Mouse (Mus musculus): ENCODE measurements around the gene L2hgdh. TPM values are rescaled to one million over a fixed set of nuclear protein-coding genes. Genes with fewer than 3 reads are reported as not detected.

Gene L2hgdh
- polyA plus RNA-seq, 1 experiment from 2014 or later = 21.3 TPM

DNA sequence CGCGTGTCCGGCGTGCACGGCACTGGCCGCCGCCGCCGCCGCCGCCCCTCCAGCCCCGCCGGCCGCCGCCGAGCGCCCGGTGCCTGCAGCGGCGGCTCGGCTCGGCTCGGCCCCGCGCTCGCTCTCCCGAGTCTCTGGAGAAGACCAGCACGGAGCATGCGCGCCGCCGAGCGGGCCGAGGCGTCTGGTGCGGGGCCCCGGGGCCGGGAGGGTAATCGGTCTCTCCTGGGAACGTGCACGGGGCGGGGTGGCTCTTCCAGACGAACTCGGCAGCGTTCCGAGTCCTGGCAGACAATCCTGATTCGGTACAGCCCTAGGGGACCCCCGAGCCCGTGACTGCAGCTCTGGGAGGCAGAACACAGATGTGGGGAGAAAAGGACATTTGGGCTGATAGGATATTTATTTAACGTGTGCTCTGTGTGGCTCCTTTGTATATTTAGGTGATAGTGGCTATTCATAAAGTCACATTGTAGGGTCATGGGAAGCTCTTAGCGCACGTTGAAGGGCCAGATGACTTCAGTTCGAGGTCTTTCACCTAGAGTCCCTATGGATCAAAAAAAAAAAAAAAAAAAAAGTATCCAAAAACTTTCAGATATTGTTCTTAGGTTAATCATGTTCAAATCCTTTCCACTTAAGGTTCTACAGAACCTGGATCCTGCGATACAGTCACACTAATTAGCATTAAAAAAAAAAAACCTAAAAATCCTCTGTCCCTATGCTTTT lies 42.4 kb downstream of the L2hgdh start:
- no peaks in the 10 kb centered on the region for H3K27me3 ChIP-seq (replicated peaks; ENCODE audit: control insufficient read depth, insufficient read depth, low read length)
- ATAC-seq = peak; percentile 92
- H3K4me3 ChIP-seq (ENCODE audit: low read length) = peak overlapping the region; percentile 98
- peaks cover 11% of the 10 kb centered on the region for H3K4me1 ChIP-seq (ENCODE audit: control insufficient read depth, insufficient read depth, low read length)
- H3K36me3 ChIP-seq (ENCODE audit: control insufficient read depth, insufficient read depth, low read length) = no peaks in the 10 kb centered on the region
- H3K4me2 ChIP-seq (ENCODE audit: low read depth, low read length) = peak overlapping the region; percentile 77
- H3K27ac ChIP-seq (ENCODE audit: low read length) = peak overlapping the region; percentile 99
- H3K9ac ChIP-seq (ENCODE audit: low read depth, low read length) = peak overlapping the region; percentile 99
- no peaks in the 10 kb centered on the region for H3K9me3 ChIP-seq (ENCODE audit: control insufficient read depth, low read length)
- WGBS = 1% methylated on average over 47 of the region's 54 CpGs

DNA sequence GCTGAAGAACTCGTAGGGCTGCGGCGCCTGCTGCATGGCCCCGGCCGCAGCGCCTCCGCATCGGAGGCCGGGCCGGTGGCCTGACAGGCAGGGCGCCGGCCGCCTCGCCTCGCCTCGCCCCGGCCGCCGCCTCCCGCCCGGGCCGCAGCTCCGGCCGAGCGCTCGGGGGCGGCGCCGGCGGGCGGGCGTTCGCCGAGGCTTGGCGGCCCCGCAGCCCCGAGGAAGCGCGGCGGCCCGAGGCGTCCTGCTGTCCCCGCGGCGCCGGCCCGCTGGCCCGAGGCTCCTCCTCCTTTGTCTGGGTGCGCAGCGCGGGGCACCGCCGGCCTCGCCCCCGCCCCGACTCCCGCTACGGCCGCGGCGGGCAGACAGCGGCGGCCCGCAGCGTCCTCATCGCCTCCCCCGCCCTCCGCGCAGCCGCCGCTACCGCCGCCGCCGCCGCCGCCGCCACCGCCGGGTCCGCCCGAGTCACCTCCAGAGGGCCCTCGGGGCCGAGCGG lies 43.1 kb downstream of the L2hgdh start, which contains the start of gene Sos2:
Gene Sos2, minus strand, starts transcription at position 287 of the 496 bp plus-strand sequence.
- Histone ChIP-seq H3K4me2 (ENCODE audit: low read depth, low read length) (peak within 1 kb of the TSS; percentile 77), H3K9me3 (ENCODE audit: control insufficient read depth, low read length) (no peaks in the 10 kb centered on the region), H3K4me1 (ENCODE audit: control insufficient read depth, insufficient read depth, low read length) (peaks cover 11% of the 10 kb centered on the region), H3K27me3 (replicated peaks; ENCODE audit: control insufficient read depth, insufficient read depth, low read length) (no peaks in the 10 kb centered on the region), H3K27ac (ENCODE audit: low read length) (peak within 1 kb of the TSS; percentile 99), H3K9ac (ENCODE audit: low read depth, low read length) (peak within 1 kb of the TSS; percentile 99), H3K4me3 (ENCODE audit: low read length) (peak within 1 kb of the TSS; percentile 98), H3K36me3 (ENCODE audit: control insufficient read depth, insufficient read depth, low read length) (no peaks in the 10 kb centered on the region)
- 0% methylated on average over 45 of the region's 85 CpGs for WGBS
- ATAC-seq = peak; percentile 82

DNA sequence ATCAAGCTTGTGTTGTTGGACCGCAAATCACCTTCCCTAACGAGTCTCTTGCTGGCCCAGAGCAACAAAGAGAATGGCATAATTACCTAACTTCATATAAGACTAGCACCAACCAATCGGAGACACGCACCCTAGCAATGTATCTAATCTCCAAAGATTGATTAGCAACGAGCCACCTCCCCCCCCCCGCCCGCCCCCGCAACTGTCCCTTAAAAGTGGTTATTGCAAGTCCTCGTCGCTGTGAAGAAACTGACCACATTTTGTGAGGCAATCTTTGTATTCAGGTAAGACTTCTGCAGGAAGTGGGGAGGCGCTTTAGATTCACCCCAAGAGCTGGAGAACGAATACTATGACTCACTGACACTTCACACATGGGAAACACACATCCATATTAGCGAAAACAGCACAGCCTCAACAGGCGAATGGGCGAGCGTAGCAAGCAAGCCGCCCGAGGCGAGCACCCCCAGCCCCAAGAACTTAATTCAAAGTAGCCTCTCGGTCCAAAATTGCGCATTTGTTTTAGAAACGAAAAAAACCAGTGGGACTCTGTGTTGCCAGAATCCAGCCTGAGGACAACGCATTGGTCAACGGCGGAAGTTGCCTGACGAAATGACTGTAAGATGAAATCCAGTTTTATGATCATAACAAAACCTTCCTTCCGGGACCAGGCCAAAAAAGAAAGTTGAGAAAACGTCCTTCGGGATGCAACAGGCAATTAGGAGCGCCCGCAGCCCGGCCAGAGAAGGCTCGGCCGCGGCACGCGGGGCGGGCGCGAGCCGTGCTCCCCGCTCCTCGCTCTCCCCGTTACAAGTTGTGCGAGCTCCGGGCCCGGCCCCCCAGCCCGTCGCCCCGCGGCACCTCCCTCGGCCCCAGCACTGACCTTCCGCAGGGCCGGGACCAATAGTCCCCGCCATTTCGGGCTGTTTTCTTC lies 43.8 kb downstream of the L2hgdh start:
- WGBS = under 1% methylated on average over 56 of the region's 56 CpGs
- peak overlapping the region; percentile 98 for H3K4me3 ChIP-seq (ENCODE audit: low read length)
- H3K4me2 ChIP-seq (ENCODE audit: low read depth, low read length) = peak overlapping the region; percentile 77
- peak overlapping the region; percentile 99 for H3K9ac ChIP-seq (ENCODE audit: low read depth, low read length)
- peak overlapping the region; percentile 99 for H3K27ac ChIP-seq (ENCODE audit: low read length)
- ATAC-seq = peak; percentile 60
- no peaks in the 10 kb centered on the region for H3K9me3 ChIP-seq (ENCODE audit: control insufficient read depth, low read length)
- no peaks in the 10 kb centered on the region for H3K27me3 ChIP-seq (replicated peaks; ENCODE audit: control insufficient read depth, insufficient read depth, low read length)
- peaks cover 11% of the 10 kb centered on the region for H3K4me1 ChIP-seq (ENCODE audit: control insufficient read depth, insufficient read depth, low read length)
- no peaks in the 10 kb centered on the region for H3K36me3 ChIP-seq (ENCODE audit: control insufficient read depth, insufficient read depth, low read length)

DNA sequence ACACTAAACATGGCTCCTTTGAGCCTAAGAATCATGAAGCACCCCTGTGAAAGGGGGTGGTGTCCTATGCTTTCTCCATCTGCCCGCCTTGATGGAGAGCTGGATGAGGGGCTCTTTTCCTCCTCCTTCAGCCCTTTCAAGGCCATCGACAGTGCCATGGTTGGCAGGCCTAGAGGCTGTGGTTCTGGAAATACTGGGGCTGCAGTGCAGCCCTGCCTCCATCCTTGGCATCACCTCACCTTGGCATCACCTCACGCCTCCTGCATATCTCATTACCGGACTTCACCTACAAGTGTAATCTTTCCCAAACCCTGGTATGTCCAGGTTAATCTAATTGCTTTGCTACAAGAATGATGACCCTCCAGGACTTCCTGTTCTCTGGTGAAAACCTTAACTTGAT lies 48.5 kb downstream of the L2hgdh start:
- ATAC-seq = no peak
- 79% methylated on average over 4 of the region's 4 CpGs for WGBS
- Histone ChIP-seq H3K9me3 (ENCODE audit: control insufficient read depth, low read length) (no peaks in the 10 kb centered on the region), H3K4me1 (ENCODE audit: control insufficient read depth, insufficient read depth, low read length) (peaks cover 19% of the 10 kb centered on the region), H3K4me2 (ENCODE audit: low read depth, low read length) (no peak overlapping the region), H3K9ac (ENCODE audit: low read depth, low read length) (no peak overlapping the region), H3K4me3 (ENCODE audit: low read length) (no peak overlapping the region), H3K27me3 (replicated peaks; ENCODE audit: control insufficient read depth, insufficient read depth, low read length) (no peaks in the 10 kb centered on the region), H3K36me3 (ENCODE audit: control insufficient read depth, insufficient read depth, low read length) (no peaks in the 10 kb centered on the region), H3K27ac (ENCODE audit: low read length) (no peak overlapping the region)

DNA sequence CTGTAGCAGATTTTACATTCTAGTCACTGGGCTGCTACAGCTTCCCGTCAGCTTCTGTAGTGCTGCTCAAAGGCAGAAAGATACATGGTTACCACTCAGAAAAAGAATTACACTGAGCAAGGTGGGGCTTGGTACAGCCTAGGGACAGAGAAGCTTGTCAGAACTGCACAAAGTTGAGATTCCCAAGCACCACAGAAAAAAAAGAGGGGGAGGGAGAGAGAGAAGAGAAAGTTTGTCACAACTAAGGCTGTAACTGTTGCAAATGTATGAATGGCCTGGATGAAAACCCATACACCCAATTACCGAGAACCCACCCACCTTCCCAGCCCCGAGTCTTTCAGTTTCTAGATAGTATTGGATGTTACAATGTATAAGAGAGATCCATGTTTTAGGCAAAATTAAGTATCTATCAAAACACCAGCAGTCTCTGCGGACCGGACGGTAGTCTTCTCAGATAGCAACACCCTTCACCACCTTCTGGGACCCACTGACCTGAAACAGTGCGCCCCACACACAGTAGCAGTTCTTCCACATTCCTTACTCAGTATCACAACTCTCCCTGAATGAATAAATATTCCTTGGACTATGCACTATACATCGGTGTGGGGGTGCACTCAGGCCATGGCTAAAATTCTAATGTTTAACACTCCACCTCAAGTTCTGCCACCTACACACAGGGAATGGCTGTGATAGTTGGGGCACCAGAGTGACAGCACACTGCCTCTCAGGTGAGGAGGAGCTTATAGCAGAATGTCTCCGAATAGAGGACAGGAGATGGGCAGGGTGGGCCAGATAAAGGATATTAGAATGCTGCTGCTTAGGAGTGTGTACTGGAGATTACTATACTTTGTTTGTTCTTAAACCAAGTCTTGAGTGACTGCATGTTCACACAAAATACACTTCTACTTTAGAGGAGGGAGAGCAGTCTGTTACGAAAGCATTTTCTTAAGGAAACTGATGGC lies 49.8 kb downstream of the L2hgdh start:
- WGBS = 76% methylated on average over 10 of the region's 10 CpGs
- Histone ChIP-seq H3K27me3 (replicated peaks; ENCODE audit: control insufficient read depth, insufficient read depth, low read length) (no peaks in the 10 kb centered on the region), H3K4me1 (ENCODE audit: control insufficient read depth, insufficient read depth, low read length) (peaks cover 13% of the 10 kb centered on the region), H3K36me3 (ENCODE audit: control insufficient read depth, insufficient read depth, low read length) (no peaks in the 10 kb centered on the region), H3K27ac (ENCODE audit: low read length) (no peak overlapping the region), H3K9me3 (ENCODE audit: control insufficient read depth, low read length) (no peaks in the 10 kb centered on the region), H3K4me3 (ENCODE audit: low read length) (no peak overlapping the region), H3K9ac (ENCODE audit: low read depth, low read length) (no peak overlapping the region), H3K4me2 (ENCODE audit: low read depth, low read length) (no peak overlapping the region)
- no peak for ATAC-seq

DNA sequence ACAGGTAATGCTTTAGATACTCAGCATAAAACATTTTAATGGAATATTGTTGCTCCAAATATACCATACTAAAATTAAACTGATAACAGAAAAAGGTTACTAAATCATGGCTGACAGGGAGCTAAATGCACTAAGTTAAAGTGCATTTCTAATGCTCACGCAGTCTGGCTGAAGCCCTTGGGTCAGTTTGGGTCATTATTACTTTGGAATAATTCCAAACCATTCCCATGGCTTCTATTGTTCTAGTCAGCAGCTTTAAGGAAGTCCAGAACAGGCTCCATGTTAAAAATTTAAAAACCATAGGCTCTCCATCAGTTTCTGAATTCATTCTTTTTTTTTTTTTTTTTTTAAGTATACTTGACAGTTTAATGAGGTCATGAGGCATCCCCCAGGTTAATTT lies 50.5 kb downstream of the L2hgdh start:
- H3K4me1 ChIP-seq (ENCODE audit: control insufficient read depth, insufficient read depth, low read length) = peaks cover 13% of the 10 kb centered on the region
- no peak overlapping the region for H3K9ac ChIP-seq (ENCODE audit: low read depth, low read length)
- H3K4me3 ChIP-seq (ENCODE audit: low read length) = no peak overlapping the region
- no peaks in the 10 kb centered on the region for H3K27me3 ChIP-seq (replicated peaks; ENCODE audit: control insufficient read depth, insufficient read depth, low read length)
- H3K27ac ChIP-seq (ENCODE audit: low read length) = no peak overlapping the region
- H3K36me3 ChIP-seq (ENCODE audit: control insufficient read depth, insufficient read depth, low read length) = no peaks in the 10 kb centered on the region
- H3K4me2 ChIP-seq (ENCODE audit: low read depth, low read length) = no peak overlapping the region
- 63% methylated on average over 1 of the region's 1 CpGs for WGBS
- no peaks in the 10 kb centered on the region for H3K9me3 ChIP-seq (ENCODE audit: control insufficient read depth, low read length)
- ATAC-seq = no peak

DNA sequence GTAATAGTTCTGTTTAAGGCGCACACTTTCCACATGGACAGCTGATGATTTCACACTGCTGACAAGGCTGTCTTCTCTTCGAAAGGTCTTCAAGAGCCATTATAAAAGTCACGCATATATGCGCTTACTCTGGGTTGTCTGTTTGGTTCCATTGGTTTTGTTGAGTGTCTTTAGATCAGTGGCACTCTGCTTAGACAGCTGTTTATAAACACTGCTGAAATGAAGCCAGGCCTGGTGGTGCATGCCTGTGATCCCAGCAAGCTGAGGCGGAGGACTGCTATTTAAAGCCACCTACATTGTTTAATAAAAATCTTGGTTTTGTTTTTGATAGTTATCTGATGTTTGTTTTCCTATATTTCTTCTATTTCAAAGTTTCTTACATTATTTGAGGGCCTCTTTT lies 58.0 kb downstream of the L2hgdh start:
- Histone ChIP-seq H3K4me1 (ENCODE audit: control insufficient read depth, insufficient read depth, low read length) (no peaks in the 10 kb centered on the region), H3K9me3 (ENCODE audit: control insufficient read depth, low read length) (no peaks in the 10 kb centered on the region), H3K4me2 (ENCODE audit: low read depth, low read length) (no peak overlapping the region), H3K36me3 (ENCODE audit: control insufficient read depth, insufficient read depth, low read length) (no peaks in the 10 kb centered on the region), H3K27ac (ENCODE audit: low read length) (no peak overlapping the region), H3K27me3 (replicated peaks; ENCODE audit: control insufficient read depth, insufficient read depth, low read length) (no peaks in the 10 kb centered on the region), H3K9ac (ENCODE audit: low read depth, low read length) (no peak overlapping the region), H3K4me3 (ENCODE audit: low read length) (no peak overlapping the region)
- 73% methylated on average over 5 of the region's 5 CpGs for WGBS
- no peak for ATAC-seq

DNA sequence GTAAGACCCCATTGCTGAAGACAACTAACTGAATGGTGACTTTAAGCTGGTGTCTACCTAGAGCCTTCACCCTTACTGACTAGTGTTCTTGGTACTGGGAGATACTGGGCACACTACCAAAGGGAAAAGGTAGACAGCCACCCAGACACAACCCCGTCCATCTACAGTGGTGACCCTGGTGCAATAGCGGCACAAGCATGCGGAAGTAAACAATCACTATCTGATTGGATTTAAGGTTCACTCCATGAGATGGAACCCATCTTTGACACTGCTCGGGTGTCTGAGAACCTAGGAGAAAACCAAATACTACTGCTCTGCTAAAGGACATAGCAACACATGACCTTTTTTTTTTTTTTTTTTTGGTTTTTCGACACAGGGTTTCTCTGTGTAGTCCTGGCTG lies 63.0 kb downstream of the L2hgdh start:
- no peak overlapping the region for H3K27ac ChIP-seq (ENCODE audit: low read length)
- no peak overlapping the region for H3K4me2 ChIP-seq (ENCODE audit: low read depth, low read length)
- no peak for ATAC-seq
- H3K9ac ChIP-seq (ENCODE audit: low read depth, low read length) = no peak overlapping the region
- no peak overlapping the region for H3K4me3 ChIP-seq (ENCODE audit: low read length)
- H3K9me3 ChIP-seq (ENCODE audit: control insufficient read depth, low read length) = no peaks in the 10 kb centered on the region
- H3K36me3 ChIP-seq (ENCODE audit: control insufficient read depth, insufficient read depth, low read length) = no peaks in the 10 kb centered on the region
- H3K4me1 ChIP-seq (ENCODE audit: control insufficient read depth, insufficient read depth, low read length) = no peaks in the 10 kb centered on the region
- no peaks in the 10 kb centered on the region for H3K27me3 ChIP-seq (replicated peaks; ENCODE audit: control insufficient read depth, insufficient read depth, low read length)
- 93% methylated on average over 5 of the region's 5 CpGs for WGBS
